Comparison of ENCODE assay signal across 8 mouse cellular contexts in the genomic region with DNA sequence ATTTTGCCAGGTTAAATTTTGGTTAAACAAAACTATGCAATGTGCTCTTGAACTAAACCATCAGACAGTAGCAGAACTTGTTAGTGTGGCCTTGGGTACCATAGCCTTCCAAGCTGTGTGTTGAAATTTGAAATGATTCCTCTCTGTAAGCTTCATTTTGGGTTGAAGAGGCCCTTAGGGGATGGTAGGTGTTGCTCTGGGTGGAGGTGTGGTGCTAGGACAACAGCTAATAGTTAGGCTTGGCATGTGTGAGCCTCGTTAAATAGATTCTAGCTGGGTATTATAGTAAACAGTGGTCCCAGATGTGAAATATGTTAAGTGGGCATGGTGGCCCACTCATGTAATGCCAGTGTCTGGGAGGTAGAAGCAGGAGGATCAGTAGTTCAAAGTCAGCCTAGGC. TPM values are rescaled to one million over a fixed set of nuclear protein-coding genes. Genes with fewer than 3 reads are reported as not detected.
DNase-seq lines count a peak whose midpoint lies in the region; ATAC-seq and TF ChIP-seq lines count a peak whose summit lies in the region.

No protein-coding gene starts in this region.

- H3K27ac ChIP-seq in heart, embryonic 10.5 days = peak overlapping the region; percentile 93
- no peak overlapping the region for H3K27ac ChIP-seq in forebrain, postnatal 0 days (ENCODE audit: low read depth, low read length)
- peak overlapping the region; percentile 66 for H3K27ac ChIP-seq in liver, embryonic 16.5 days (ENCODE audit: low read length)

- 48% methylated on average over 1 of the region's 1 CpGs for WGBS in heart, embryonic 10.5 days
- 6% methylated on average over 1 of the region's 1 CpGs for WGBS in forebrain, postnatal 0 days
- WGBS in liver, embryonic 16.5 days (ENCODE audit: insufficient replicate concordance) = 13% methylated on average over 1 of the region's 1 CpGs

- no peaks in the 10 kb centered on the region for H3K27me3 ChIP-seq in heart, embryonic 10.5 days (ENCODE audit: insufficient read depth, poor library complexity, severe bottlenecking)
- no peaks in the 10 kb centered on the region for H3K27me3 ChIP-seq in E14TG2a.4 (ENCODE audit: insufficient read depth, low read length)
- H3K27me3 ChIP-seq in forebrain, postnatal 0 days (ENCODE audit: insufficient read depth, low read length) = no peaks in the 10 kb centered on the region
- no peaks in the 10 kb centered on the region for H3K27me3 ChIP-seq in liver, embryonic 16.5 days (ENCODE audit: control insufficient read depth, insufficient read depth, low read depth, low read length)

- peaks cover 41% of the 10 kb centered on the region for H3K36me3 ChIP-seq in heart, embryonic 10.5 days
- H3K36me3 ChIP-seq in E14TG2a.4 (ENCODE audit: insufficient read depth, low read length) = peaks cover 54% of the 10 kb centered on the region
- H3K36me3 ChIP-seq in forebrain, postnatal 0 days (ENCODE audit: insufficient read depth) = peaks cover 31% of the 10 kb centered on the region
- peaks cover 34% of the 10 kb centered on the region for H3K36me3 ChIP-seq in liver, embryonic 16.5 days (ENCODE audit: control insufficient read depth, insufficient read depth)

- peak overlapping the region; percentile 75 for H3K4me3 ChIP-seq in heart, embryonic 10.5 days
- H3K4me3 ChIP-seq in E14TG2a.4 (replicated peaks; ENCODE audit: low read length) = peak overlapping the region; percentile 91
- H3K4me3 ChIP-seq in forebrain, postnatal 0 days (ENCODE audit: low read depth, low read length) = peak overlapping the region; percentile 76
- peak overlapping the region; percentile 72 for H3K4me3 ChIP-seq in liver, embryonic 16.5 days (ENCODE audit: low read depth, low read length)

- H3K4me1 ChIP-seq in heart, embryonic 10.5 days = no peaks in the 10 kb centered on the region
- peaks cover 49% of the 10 kb centered on the region for H3K4me1 ChIP-seq in E14TG2a.4 (replicated peaks; ENCODE audit: low read depth, low read length)
- H3K4me1 ChIP-seq in forebrain, postnatal 0 days (ENCODE audit: insufficient read depth) = peaks cover 6% of the 10 kb centered on the region
- peaks cover 18% of the 10 kb centered on the region for H3K4me1 ChIP-seq in liver, embryonic 16.5 days (ENCODE audit: control insufficient read depth, low read depth, low read length)

- H3K4me2 ChIP-seq in forebrain, postnatal 0 days (ENCODE audit: low read depth) = peak overlapping the region; percentile 69
- H3K4me2 ChIP-seq in liver, embryonic 16.5 days (ENCODE audit: low read depth, low read length) = peak overlapping the region; percentile 88

- peak overlapping the region; percentile 87 for H3K9ac ChIP-seq in forebrain, postnatal 0 days
- H3K9ac ChIP-seq in liver, embryonic 16.5 days (ENCODE audit: low read depth, low read length) = peak overlapping the region; percentile 71

- TF ChIP-seq CTCF in E14TG2a.4 (conservative IDR thresholded peaks at IDR 0.05; ENCODE audit: low read length) = no peak
- no peak for TF ChIP-seq CTCF in forebrain, postnatal 0 days (IDR thresholded peaks at IDR 0.05; ENCODE audit: low read depth)

- no peaks in the 10 kb centered on the region for H3K9me3 ChIP-seq in heart, embryonic 10.5 days
- H3K9me3 ChIP-seq in E14TG2a.4 (ENCODE audit: low read length) = peaks cover 5% of the 10 kb centered on the region
- no peaks in the 10 kb centered on the region for H3K9me3 ChIP-seq in forebrain, postnatal 0 days (ENCODE audit: low read length)
- H3K9me3 ChIP-seq in liver, embryonic 16.5 days (replicated peaks; ENCODE audit: control insufficient read depth, low read length) = no peaks in the 10 kb centered on the region

- DNase-seq in heart, embryonic 10.5 days (ENCODE audit: low spot score) = no peak
- DNase-seq in heart, adult 8-10 months (ENCODE audit: low spot score) = no peak
- no peak for DNase-seq in forebrain, postnatal 0 days
- no peak for DNase-seq in adrenal gland, postnatal 14 days
- DNase-seq in gastrocnemius, postnatal 10 days = no peak
- DNase-seq in gastrocnemius, adult 18-20 months (ENCODE audit: low spot score) = no peak

- ATAC-seq in forebrain, postnatal 0 days = no peak
- no peak for ATAC-seq in liver, embryonic 16.5 days (ENCODE audit: low read depth)

RNA-seq across cellular contexts. Expression of a gene that starts 1.1 kb away (rescaled TPM):
- 571 and 684 TPM in 2 replicates for polyA plus RNA-seq in heart, embryonic 10.5 days (2016; fragmentation: Nextera tagmentation; extraction: Ambion mirVana)
- 100 to 1,000 TPM; 481 to 584 (median 542) TPM for total RNA-seq in heart, adult 8-10 months (2022)
- total RNA-seq in forebrain, postnatal 0 days (2014; rRNA removed) = 576 and 901 TPM in 2 replicates
- polyA plus RNA-seq in forebrain, postnatal 0 days (2015; fragmentation: Nextera tagmentation; extraction: Ambion mirVana) = 584 and 740 TPM in 2 replicates
- polyA plus RNA-seq in liver, embryonic 16.5 days (2015; fragmentation: Nextera tagmentation; extraction: Ambion mirVana) = 300 and 356 TPM in 2 replicates
- 762 and 869 TPM in 2 replicates for total RNA-seq in adrenal gland, postnatal 14 days (2021)
- 100 to 1,000 TPM; 823 to 845 TPM for total RNA-seq in gastrocnemius, postnatal 10 days (2021)
- total RNA-seq in gastrocnemius, adult 18-20 months (2021) = 100 to 1,000 TPM; 638 to 646 TPM

RNA-seq across cellular contexts. Expression of a gene that starts 6.5 kb away (rescaled TPM):
- 14.3 and 14.6 TPM in 2 replicates for polyA plus RNA-seq in heart, embryonic 10.5 days (2016; fragmentation: Nextera tagmentation; extraction: Ambion mirVana)
- total RNA-seq in heart, adult 8-10 months (2022) = 10 to 100 TPM in 3 of 4 experiments, 1 to 10 TPM in 1; 7.2 to 12.0 (median 11.1) TPM
- total RNA-seq in forebrain, postnatal 0 days (2014; rRNA removed) = 22.3 and 23.7 TPM in 2 replicates
- 9.9 and 15.6 TPM in 2 replicates for polyA plus RNA-seq in forebrain, postnatal 0 days (2015; fragmentation: Nextera tagmentation; extraction: Ambion mirVana)
- polyA plus RNA-seq in liver, embryonic 16.5 days (2015; fragmentation: Nextera tagmentation; extraction: Ambion mirVana) = 7.9 and 8.3 TPM in 2 replicates
- total RNA-seq in adrenal gland, postnatal 14 days (2021) = 19.4 and 19.9 TPM in 2 replicates
- 1 to 10 TPM; 6.5 to 9.1 TPM for total RNA-seq in gastrocnemius, postnatal 10 days (2021)
- total RNA-seq in gastrocnemius, adult 18-20 months (2021) = 10 to 100 TPM; 10.1 to 12.9 TPM

RNA-seq across cellular contexts. Expression of a gene that starts 32.6 kb away (rescaled TPM):
- 10.3 and 10.4 TPM in 2 replicates for polyA plus RNA-seq in heart, embryonic 10.5 days (2016; fragmentation: Nextera tagmentation; extraction: Ambion mirVana)
- 1 to 10 TPM; 3.9 to 5.3 (median 5.2) TPM for total RNA-seq in heart, adult 8-10 months (2022)
- 9.4 and 10.0 TPM in 2 replicates for total RNA-seq in forebrain, postnatal 0 days (2014; rRNA removed)
- 6.5 and 7.3 TPM in 2 replicates for polyA plus RNA-seq in forebrain, postnatal 0 days (2015; fragmentation: Nextera tagmentation; extraction: Ambion mirVana)
- 3.5 and 3.7 TPM in 2 replicates for polyA plus RNA-seq in liver, embryonic 16.5 days (2015; fragmentation: Nextera tagmentation; extraction: Ambion mirVana)
- total RNA-seq in adrenal gland, postnatal 14 days (2021) = 8.4 and 11.1 TPM in 2 replicates
- total RNA-seq in gastrocnemius, postnatal 10 days (2021) = 1 to 10 TPM; 3.2 to 5.5 TPM
- 1 to 10 TPM; 5.9 to 6.4 TPM for total RNA-seq in gastrocnemius, adult 18-20 months (2021)
